Mouse (Mus musculus): ENCODE data around the gene Dazap2.
"Not testable (repeated sequence)": the region's sequence is repeated elsewhere in the genome, so short reads cannot be mapped to it uniquely, and the experiment has no call there.

GRCm38 (mm10) chr15:100621671-100622070, 6.5 kb downstream of the Dazap2 start:
- TF ChIP-seq CTCF (IDR thresholded peaks at IDR 0.05; ENCODE audit: borderline replicate concordance, insufficient read depth, low read length); POLR2A (IDR thresholded peaks at IDR 0.05; ENCODE audit: low read depth, low read length): not testable (repeated sequence)
